In the genomic region with DNA sequence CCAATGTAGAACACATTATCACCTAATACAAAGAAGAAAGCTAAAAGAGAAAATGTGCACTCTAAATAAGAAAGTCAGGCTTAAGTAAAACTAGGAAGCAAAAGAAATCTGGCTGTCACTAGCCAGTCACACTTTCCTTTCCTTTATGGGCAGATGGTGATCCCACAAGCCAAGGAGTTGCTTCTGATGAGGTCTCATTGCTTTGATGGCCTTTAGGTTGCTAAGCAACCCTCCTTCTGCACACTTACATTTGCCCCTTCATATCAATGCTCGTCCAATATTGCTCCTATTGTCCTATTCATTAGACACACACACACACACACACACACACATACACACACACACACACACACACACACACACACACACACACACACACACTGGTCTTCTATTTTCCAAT, we compare ENCODE assay signal across 26 mouse cellular contexts. TPM values are rescaled to one million over a fixed set of nuclear protein-coding genes. Genes with fewer than 3 reads are reported as not detected.
A peak's percentile ranks its signal among the peaks of the same experiment; 100 is the strongest.
DNase-seq lines count a peak whose midpoint lies in the region; ATAC-seq lines count a peak whose summit lies in the region.
"Had no signal": no experiment of that assay in that cellular context is flagged by ENCODE, and none has a peak within 500 bp of the region (broad histone marks: within the 10 kb centered on the region; RNA-seq: fewer than 3 reads in every experiment).

No protein-coding gene starts in this region.

- no peak overlapping the region for H3K4me3 ChIP-seq in forebrain, embryonic 11.5 days (ENCODE audit: low read depth, low read length)
- H3K4me3 ChIP-seq: embryonic facial prominence, embryonic 12.5 days; embryonic facial prominence, embryonic 15.5 days; forebrain, embryonic 12.5 days; forebrain, embryonic 15.5 days; heart, embryonic 12.5 days; heart, embryonic 15.5 days; hindbrain, embryonic 15.5 days had no signal

- 47% methylated on average over 1 of the region's 1 CpGs for WGBS in forebrain, embryonic 11.5 days

- DNase-seq in CD4-positive, CD25-positive, alpha-beta regulatory T cell, adult 2 months (ENCODE audit: low read depth, low spot score): peak; percentile 7
- DNase-seq in embryo, embryonic 10.5 days (ENCODE audit: low spot score): peak; percentile 21
- no peak for DNase-seq in embryo, embryonic 9.5 days (ENCODE audit: extremely low spot score)
- peak; percentile 3 for DNase-seq in left cerebral cortex, postnatal 4 days
- DNase-seq in left cerebral cortex, postnatal 25 days (ENCODE audit: low spot score in 2 of 2): no peak
- no peak for DNase-seq in forebrain, embryonic 11.5 days (ENCODE audit: low spot score)
- DNase-seq: adrenal gland, postnatal 10 days; adrenal gland, postnatal 36 days; cerebellum, adult 11 months; cerebellum, adult 2 months; gastrocnemius, postnatal 25 days; heart, adult 18-20 months; heart, postnatal 10 days; heart, postnatal 36 days; kidney, adult 18-20 months had no signal

- ATAC-seq in CD4-positive, CD25-positive, alpha-beta regulatory T cell, adult 4 months: no peak
- ATAC-seq in forebrain, embryonic 11.5 days (replicated peaks; ENCODE audit: low FRiP score): no peak
- ATAC-seq: activated CD4-positive, CD25-positive, alpha-beta regulatory T cell, adult 4 months; forebrain, embryonic 15.5 days; inflammation-experienced regulatory T-cells, adult 6 months; intestine, embryonic 16.5 days had no signal

- no peak overlapping the region for H3K4me2 ChIP-seq in forebrain, embryonic 11.5 days (ENCODE audit: low read depth, low read length, severe bottlenecking)
- H3K4me2 ChIP-seq: embryonic facial prominence, embryonic 12.5 days; embryonic facial prominence, embryonic 15.5 days; forebrain, embryonic 12.5 days; forebrain, embryonic 15.5 days; heart, embryonic 12.5 days; heart, embryonic 15.5 days; hindbrain, embryonic 15.5 days had no signal

- intact Hi-C loops in left cerebral cortex, postnatal 4 days (cut with DNase I): no loop called here
- intact Hi-C loops in left cerebral cortex, postnatal 25 days (cut with DNase I): no loop called here

- no peaks in the 10 kb centered on the region for H3K4me1 ChIP-seq in forebrain, embryonic 11.5 days (replicated peaks; ENCODE audit: control insufficient read depth, insufficient read depth, low read length)
- H3K4me1 ChIP-seq: embryonic facial prominence, embryonic 12.5 days; embryonic facial prominence, embryonic 15.5 days; forebrain, embryonic 12.5 days; forebrain, embryonic 15.5 days; heart, embryonic 12.5 days; heart, embryonic 15.5 days; hindbrain, embryonic 15.5 days had no signal

- H3K27ac ChIP-seq in forebrain, embryonic 11.5 days (ENCODE audit: low read depth, low read length): no peak overlapping the region
- H3K27ac ChIP-seq: embryonic facial prominence, embryonic 12.5 days; embryonic facial prominence, embryonic 15.5 days; forebrain, embryonic 12.5 days; forebrain, embryonic 15.5 days; heart, embryonic 15.5 days; hindbrain, embryonic 15.5 days had no signal

- no peaks in the 10 kb centered on the region for H3K36me3 ChIP-seq in forebrain, embryonic 11.5 days (ENCODE audit: control insufficient read depth, insufficient read depth, low read length)
- H3K36me3 ChIP-seq: embryonic facial prominence, embryonic 12.5 days; embryonic facial prominence, embryonic 15.5 days; forebrain, embryonic 12.5 days; forebrain, embryonic 15.5 days; heart, embryonic 12.5 days; heart, embryonic 15.5 days; hindbrain, embryonic 15.5 days had no signal

- H3K27me3 ChIP-seq in forebrain, embryonic 11.5 days (ENCODE audit: control insufficient read depth, insufficient read depth, low read length): no peaks in the 10 kb centered on the region
- H3K27me3 ChIP-seq: embryonic facial prominence, embryonic 12.5 days; embryonic facial prominence, embryonic 15.5 days; forebrain, embryonic 12.5 days; forebrain, embryonic 15.5 days; heart, embryonic 12.5 days; heart, embryonic 15.5 days; hindbrain, embryonic 15.5 days had no signal

- no peaks in the 10 kb centered on the region for H3K9me3 ChIP-seq in forebrain, embryonic 11.5 days (ENCODE audit: control insufficient read depth, low read length)
- H3K9me3 ChIP-seq: embryonic facial prominence, embryonic 12.5 days; embryonic facial prominence, embryonic 15.5 days; forebrain, embryonic 12.5 days; forebrain, embryonic 15.5 days; heart, embryonic 12.5 days; heart, embryonic 15.5 days; hindbrain, embryonic 15.5 days had no signal

- H3K9ac ChIP-seq in forebrain, embryonic 11.5 days (ENCODE audit: low read length): no peak overlapping the region
- H3K9ac ChIP-seq: embryonic facial prominence, embryonic 12.5 days; embryonic facial prominence, embryonic 15.5 days; forebrain, embryonic 12.5 days; forebrain, embryonic 15.5 days; heart, embryonic 12.5 days; heart, embryonic 15.5 days; hindbrain, embryonic 15.5 days had no signal

RNA-seq across cellular contexts. Expression of gene Hapln1, which starts 10.9 kb away (rescaled TPM):
- polyA plus RNA-seq in CD4-positive, CD25-positive, alpha-beta regulatory T cell, adult 4 months (2017; shearing (Covaris generic)): not detected
- 10 to 100 TPM; 10.7 to 12.6 TPM for total RNA-seq in left cerebral cortex, postnatal 4 days (2021)
- 10 to 100 TPM; 30.4 to 38.9 TPM for total RNA-seq in left cerebral cortex, postnatal 25 days (2021)
- 18.6 and 19.7 TPM in 2 replicates for polyA plus RNA-seq in forebrain, embryonic 11.5 days (2014; fragmentation: Nextera tagmentation; extraction: Ambion mirVana)
- polyA plus RNA-seq: activated CD4-positive, CD25-positive, alpha-beta regulatory T cell, adult 4 months had no signal

Comparison
In these comparisons a context has a peak if more than half of its experiments do, and no peak if none do; other contexts are left out.
1. DNase-seq: peak in CD4-positive, CD25-positive, alpha-beta regulatory T cell, adult 2 months (single experiment), embryo, embryonic 10.5 days (single experiment) and left cerebral cortex, postnatal 4 days (single experiment); none in embryo, embryonic 9.5 days (single experiment), left cerebral cortex, postnatal 25 days (0 of 2) and forebrain, embryonic 11.5 days (single experiment).